Mouse (Mus musculus) liver, embryonic 14.5 days (tissue): ENCODE results near the gene Rhbg. TPM values are rescaled to one million over a fixed set of nuclear protein-coding genes. Genes with fewer than 3 reads are reported as not detected.
A peak's percentile ranks its signal among the peaks of the same experiment; 100 is the strongest.

ENCODE experiments used
- ATAC-seq: fragments of 200-750 bp; cut with Nextera tagmentation; 2 replicates; pipeline ENCODE4 v1.8.0; 2017; ENCODE audit warnings: moderate number of reproducible peaks, mild to moderate bottlenecking, moderate library complexity; ENCODE audit not compliant: insufficient read depth
- DNase-seq, 3 experiments: peaks; one replicate each; pipeline ENCODE4 v3.0.0-alpha.2; 2012 to 2013; ENCODE audit warnings: low read depth in 3 of 3, low spot score in 3 of 3
- H3K27ac ChIP-seq: fragments of 300-500 bp; sonication (generic); 2 replicates; pipeline ENCODE4 v1.5.1; 2014; ENCODE audit warnings: moderate library complexity, mild to moderate bottlenecking, control low read depth, inconsistent platforms
- H3K27me3 ChIP-seq: fragments of 300-500 bp; sonication (generic); 2 replicates; pipeline ENCODE4 v1.6.1; 2014; ENCODE audit warnings: mild to moderate bottlenecking, low read length, moderate library complexity; ENCODE audit not compliant: control insufficient read depth, insufficient read depth
- H3K36me3 ChIP-seq: fragments of 300-500 bp; sonication (generic); replicated peaks from 2 replicates; pipeline ENCODE4 v1.6.1; 2014; ENCODE audit warnings: low read depth; ENCODE audit not compliant: control insufficient read depth, insufficient read depth
- H3K4me1 ChIP-seq, 2 experiments: fragments of 200-500 bp in 1 of 2; fragments of 300-500 bp in 1 of 2; sonication (generic) in 1 of 2; replicated peaks; 2 replicates each; pipeline ENCODE4 v1.6.1; 2012 to 2014; ENCODE audit warnings: antibody characterized with exemption in 1 of 2, inconsistent platforms in 1 of 2, low read length in 1 of 2; ENCODE audit not compliant: control insufficient read depth in 2 of 2, insufficient read depth in 2 of 2
- H3K4me2 ChIP-seq: fragments of 300-500 bp; sonication (generic); 2 replicates; pipeline ENCODE4 v1.6.1; 2014; ENCODE audit warnings: low read depth, mild to moderate bottlenecking, control low read depth, moderate library complexity
- H3K4me3 ChIP-seq, 2 experiments: fragments of 200-500 bp in 1 of 2; fragments of 300-500 bp in 1 of 2; sonication (generic) in 1 of 2; 2 replicates each; pipeline ENCODE4 v1.5.1; 2012 to 2014; ENCODE audit warnings: low read depth in 2 of 2, low read length in 2 of 2, mild to moderate bottlenecking in 2 of 2, control low read depth in 1 of 2, inconsistent platforms in 1 of 2, moderate library complexity in 1 of 2; ENCODE audit not compliant: insufficient read depth in 1 of 2
- H3K9ac ChIP-seq: fragments of 300-500 bp; sonication (generic); replicated peaks from 2 replicates; pipeline ENCODE4 v1.6.1; 2014; ENCODE audit warnings: mild to moderate bottlenecking, control low read depth, moderate library complexity
- H3K9me3 ChIP-seq: fragments of 300-500 bp; sonication (generic); 2 replicates; pipeline ENCODE4 v1.6.1; 2016; ENCODE audit warnings: low read length, mixed read lengths; ENCODE audit not compliant: control insufficient read depth
- CTCF ChIP-seq: IDR thresholded peaks from 2 replicates; pipeline ENCODE4 v1.5.1; 2016; ENCODE audit warnings: antibody characterized with exemption, low read depth, control low read depth
- EP300 ChIP-seq: IDR thresholded peaks from 2 replicates; pipeline ENCODE4 v1.6.1; 2016; ENCODE audit warnings: antibody characterized with exemption, low read depth
- WGBS: fragments of 180-500 bp; shearing (Covaris S2); extraction: QIAGEN DNeasy Blood & Tissue Kit; methylation state at CpG from one replicate; pipeline ENCODE4 v1.1.7; 2014; ENCODE audit not compliant: insufficient replicate concordance; 5-methylcytosine and 5-hydroxymethylcytosine counted together
- polyA plus RNA-seq, 2 experiments: library from polyadenylated mRNA; depleted of rRNA in 1 of 2; stranded (reverse) in 1 of 2; unstranded in 1 of 2; fragments of >200 nt; fragmentation: Nextera tagmentation in 1 of 2; extraction: Ambion mirVana in 1 of 2; gene quantifications; 2 replicates each; pipeline versions ENCODE4 v1.2.1 to v1.2.3; 2012 to 2014

The Rhbg gene
- polyA plus RNA-seq, 2 experiments, result 5.6 to 7.6 TPM

DNA sequence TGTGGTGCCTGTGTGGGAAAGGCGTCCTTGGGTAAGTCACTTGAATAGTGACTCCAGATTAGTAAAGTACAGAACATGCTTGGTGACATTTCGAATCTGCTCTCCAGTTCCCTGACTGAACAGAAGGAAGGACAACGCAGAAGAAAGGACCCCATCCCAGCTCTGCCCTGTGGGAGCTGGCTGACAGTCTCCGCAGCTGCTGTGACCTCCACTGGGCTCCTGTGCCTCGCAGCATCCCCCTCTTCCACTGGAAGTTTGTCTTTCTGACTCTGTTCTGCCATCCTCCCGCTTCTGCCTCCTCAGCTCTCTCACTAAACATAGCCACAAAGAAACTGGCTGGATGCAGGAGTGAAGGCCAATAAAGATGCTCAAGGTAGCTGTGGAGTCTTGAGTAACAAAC, 51.5 kb downstream of the Rhbg start:
- WGBS, result 4% methylated on average over 6 of the region's 6 CpGs
- Histone ChIP-seq H3K27ac (no peak overlapping the region), H3K4me1 (no peaks in the 10 kb centered on the region), H3K9me3 (no peaks in the 10 kb centered on the region), H3K4me3 (no peak overlapping the region), H3K4me2 (no peak overlapping the region), H3K27me3 (peaks cover 97% of the 10 kb centered on the region), H3K36me3 (no peaks in the 10 kb centered on the region), H3K9ac (no peak overlapping the region)
- ATAC-seq (no peak), DNase-seq (no peak)
- TF ChIP-seq CTCF, result no peak
- TF ChIP-seq EP300, result no peak

- 16% methylated on average over 5 of the region's 5 CpGs for WGBS
- Histone ChIP-seq H3K9ac (no peak overlapping the region), H3K4me1 (no peaks in the 10 kb centered on the region), H3K4me2 (no peak overlapping the region), H3K4me3 (no peak overlapping the region), H3K36me3 (no peaks in the 10 kb centered on the region), H3K9me3 (no peaks in the 10 kb centered on the region), H3K27me3 (peaks cover 96% of the 10 kb centered on the region), H3K27ac (no peak overlapping the region)
- TF ChIP-seq EP300 (no peak), CTCF (no peak)
- DNase-seq, result no peak
- ATAC-seq, result no peak
Observed at GRCm38 (mm10) chr3:88201640-88202039, 52.9 kb downstream of the Rhbg start.

- Histone ChIP-seq H3K4me3 (peak overlapping the region in 1 of 2 experiments; percentile 16; a peak in 1 of 4 replicates), H3K4me1 (no peaks in the 10 kb centered on the region), H3K27ac (no peak overlapping the region), H3K4me2 (peak overlapping the region; percentile 36; the same call in 1 of the 2 replicates), H3K36me3 (no peaks in the 10 kb centered on the region), H3K9me3 (no peaks in the 10 kb centered on the region), H3K9ac (no peak overlapping the region), H3K27me3 (peaks cover 89% of the 10 kb centered on the region)
- 3% methylated on average over 37 of the region's 37 CpGs for WGBS
- no peak for DNase-seq
- ATAC-seq, result no peak
- TF ChIP-seq CTCF, result no peak
- TF ChIP-seq EP300, result no peak
Observed at GRCm38 (mm10) chr3:88200972-88201330, 53.6 kb downstream of the Rhbg start.

GRCm38 (mm10) chr3:88200161-88200971, 54.1 kb downstream of the Rhbg start:
- WGBS, result under 1% methylated on average over 61 of the region's 61 CpGs
- TF ChIP-seq CTCF, result no peak
- no peak for TF ChIP-seq EP300
- Histone ChIP-seq H3K27ac (no peak overlapping the region), H3K9me3 (no peaks in the 10 kb centered on the region), H3K9ac (no peak overlapping the region), H3K4me3 (peak overlapping the region in 1 of 2 experiments; percentile 16; a peak in 1 of 4 replicates), H3K36me3 (no peaks in the 10 kb centered on the region), H3K4me1 (no peaks in the 10 kb centered on the region), H3K27me3 (peaks cover 86% of the 10 kb centered on the region), H3K4me2 (peak overlapping the region; percentile 36; the same call in 1 of the 2 replicates)
- ATAC-seq (no peak), DNase-seq (no peak)

DNA sequence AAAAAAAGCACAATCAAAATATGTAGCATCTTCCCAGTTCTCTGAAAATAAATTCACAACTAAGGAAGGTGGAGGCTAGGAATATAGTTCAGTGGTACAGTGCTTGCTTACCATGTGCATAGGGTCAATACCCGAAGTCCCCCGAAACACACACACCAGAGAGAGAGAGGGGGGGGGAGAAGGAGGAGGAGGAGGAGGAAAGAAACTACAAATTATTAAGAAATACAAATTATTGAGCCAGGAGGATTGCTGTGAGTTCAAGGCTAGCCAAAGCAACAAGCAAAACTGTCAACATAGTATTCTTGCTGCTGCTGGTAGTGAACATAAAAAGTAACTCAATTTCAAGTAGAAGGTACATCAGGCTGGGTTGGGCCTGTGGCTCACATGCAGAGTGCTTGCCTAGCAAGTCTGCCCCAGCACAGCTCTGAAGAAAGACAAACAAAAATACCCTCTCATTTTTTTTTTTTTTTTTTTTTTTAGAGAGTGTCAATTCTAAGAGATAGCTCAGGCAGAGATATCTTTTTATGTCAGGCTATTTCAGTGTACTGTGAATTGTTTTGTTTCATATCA, 54.9 kb downstream of the Rhbg start:
- no peak for DNase-seq
- no peak overlapping the region for H3K9ac ChIP-seq
- no peak overlapping the region for H3K4me2 ChIP-seq
- no peaks in the 10 kb centered on the region for H3K36me3 ChIP-seq
- no peaks in the 10 kb centered on the region for H3K4me1 ChIP-seq
- peaks cover 79% of the 10 kb centered on the region for H3K27me3 ChIP-seq
- 29% methylated on average over 2 of the region's 2 CpGs for WGBS
- no peak for TF ChIP-seq EP300
- H3K27ac ChIP-seq, result no peak overlapping the region
- no peak overlapping the region for H3K4me3 ChIP-seq
- no peaks in the 10 kb centered on the region for H3K9me3 ChIP-seq
- ATAC-seq, result no peak
